Mouse (Mus musculus) embryo, embryonic 11 days (tissue): ENCODE data around the gene Lrrtm3.

Experiments used
- DNase-seq: peaks from one replicate; pipeline ENCODE4 v3.0.0-alpha.2; 2015

The Lrrtm3 gene

GRCm38 (mm10) chr10:64089680-64090460 lies at the start of gene Lrrtm3:
Gene Lrrtm3 (minus strand): TSS chr10:64090277.
- DNase-seq = peak; percentile 92

DNA sequence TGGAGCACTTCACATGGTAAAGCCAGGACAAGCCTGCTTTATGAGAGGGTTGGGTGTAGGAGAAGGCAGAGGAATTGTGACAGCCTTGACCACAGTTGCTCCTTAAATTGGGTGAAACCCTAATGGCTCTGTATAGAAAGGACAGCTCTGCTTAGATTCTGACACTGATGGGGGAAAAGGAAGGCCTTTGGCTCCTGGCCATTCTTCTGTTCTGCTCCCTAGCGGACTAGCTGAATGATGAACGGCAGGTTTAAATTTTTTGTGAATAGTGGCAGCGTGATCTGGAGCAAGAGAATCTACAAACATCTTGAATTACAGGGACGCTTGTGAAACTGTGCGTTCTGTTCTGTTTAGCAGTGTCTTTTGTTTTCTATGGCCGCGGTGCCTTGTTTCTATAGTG lies 45.4 kb upstream of the Lrrtm3 start:
- peak; percentile 7 for DNase-seq

DNA sequence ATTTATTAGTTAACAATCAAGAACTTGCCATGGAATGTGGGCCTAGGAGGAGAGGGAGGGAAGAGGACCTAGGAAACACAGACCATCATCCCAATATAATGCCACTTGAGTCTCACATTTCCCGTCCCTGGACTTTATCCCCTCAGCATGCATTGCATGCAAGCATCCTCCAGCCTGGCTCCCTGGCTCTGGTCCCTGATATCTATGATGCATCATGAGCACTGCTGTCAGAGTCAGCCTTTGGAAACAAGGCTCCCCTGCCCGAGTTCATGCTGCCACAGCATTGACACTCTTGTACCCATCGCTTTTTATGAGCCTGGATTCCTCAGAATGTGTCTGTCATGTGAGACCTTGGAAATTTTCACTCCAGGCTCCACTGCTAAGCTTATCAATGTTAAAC lies 43.4 kb upstream of the Lrrtm3 start:
- DNase-seq = no peak

DNA sequence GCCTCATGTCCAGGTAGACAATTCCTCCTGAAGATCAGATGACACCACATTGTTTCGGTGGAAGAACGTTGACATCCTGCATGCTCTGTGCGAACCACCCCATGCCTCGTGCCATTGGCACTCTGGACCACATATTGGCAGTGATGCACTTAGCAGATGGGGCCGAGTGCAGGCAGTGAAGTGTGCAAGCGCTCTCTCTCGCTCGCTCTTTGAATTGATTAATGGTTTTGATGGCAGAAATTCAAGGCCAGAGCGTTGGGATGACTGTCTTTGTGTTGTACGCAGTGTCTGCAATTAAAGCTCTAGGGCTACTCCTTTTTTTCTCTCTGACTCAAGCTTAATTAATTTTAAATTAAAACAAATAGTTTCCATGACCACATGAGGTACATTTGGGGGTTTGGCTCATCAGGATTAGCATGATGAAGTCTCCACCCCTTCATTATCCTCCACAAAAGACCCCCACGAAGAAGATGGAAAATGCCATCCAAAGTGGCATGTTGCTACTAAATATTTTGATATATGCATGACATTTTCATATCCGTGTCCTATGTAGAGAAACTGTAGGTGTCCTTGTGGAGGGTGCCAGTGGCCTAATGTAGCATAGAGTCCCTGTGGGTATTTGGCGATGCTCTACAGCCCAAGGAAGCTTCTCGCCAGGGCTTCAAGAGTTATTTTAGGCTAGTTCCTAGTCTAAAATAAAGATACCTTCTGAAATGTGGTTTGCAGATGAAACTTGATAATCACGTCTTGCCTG lies 40.5 kb upstream of the Lrrtm3 start:
- no peak for DNase-seq

DNA sequence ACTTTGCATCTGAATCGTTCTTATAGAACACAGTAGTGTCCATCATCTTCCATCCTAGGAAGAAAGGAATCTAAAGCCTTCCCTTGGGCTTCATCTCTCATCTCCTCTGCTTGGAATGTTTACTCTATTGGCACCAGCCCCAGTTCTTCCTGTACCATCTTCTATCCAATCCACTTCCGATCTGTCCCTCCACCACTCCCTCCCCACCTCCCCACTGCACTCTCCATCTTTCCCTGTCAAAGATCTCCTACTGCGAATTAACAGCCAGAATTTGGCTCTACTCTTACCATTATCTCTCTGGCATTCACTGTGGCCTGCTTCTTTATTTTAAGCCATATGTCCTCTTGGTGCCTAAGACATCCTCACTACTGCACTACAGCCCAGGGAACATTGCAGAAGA lies 28.8 kb upstream of the Lrrtm3 start:
- no peak for DNase-seq

DNA sequence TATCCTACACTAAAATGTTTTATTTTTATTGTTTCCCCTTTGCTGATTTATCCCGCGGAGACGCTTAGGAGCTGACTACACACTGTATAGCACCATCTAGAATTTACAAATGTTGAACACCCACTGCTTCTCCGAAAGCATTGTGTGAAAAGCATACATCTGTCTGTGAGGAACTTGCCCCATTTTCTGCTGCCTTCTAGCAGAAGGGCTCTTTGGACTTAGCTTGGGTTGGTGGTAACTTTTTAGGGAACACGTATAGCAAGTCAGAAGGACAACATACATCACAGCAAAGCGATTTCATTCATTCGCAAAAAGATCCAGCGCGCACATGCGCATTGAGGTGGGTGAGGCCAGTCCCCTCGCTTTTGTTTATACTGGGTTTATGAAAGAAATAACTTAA lies 25.2 kb upstream of the Lrrtm3 start:
- DNase-seq = no peak

GRCm38 (mm10) chr10:64096532-64096931 lies 6.5 kb upstream of the Lrrtm3 start:
- DNase-seq = no peak

- DNase-seq = no peak
Measured at GRCm38 (mm10) chr10:64088774-64089460, 1.2 kb downstream of the Lrrtm3 start.

DNA sequence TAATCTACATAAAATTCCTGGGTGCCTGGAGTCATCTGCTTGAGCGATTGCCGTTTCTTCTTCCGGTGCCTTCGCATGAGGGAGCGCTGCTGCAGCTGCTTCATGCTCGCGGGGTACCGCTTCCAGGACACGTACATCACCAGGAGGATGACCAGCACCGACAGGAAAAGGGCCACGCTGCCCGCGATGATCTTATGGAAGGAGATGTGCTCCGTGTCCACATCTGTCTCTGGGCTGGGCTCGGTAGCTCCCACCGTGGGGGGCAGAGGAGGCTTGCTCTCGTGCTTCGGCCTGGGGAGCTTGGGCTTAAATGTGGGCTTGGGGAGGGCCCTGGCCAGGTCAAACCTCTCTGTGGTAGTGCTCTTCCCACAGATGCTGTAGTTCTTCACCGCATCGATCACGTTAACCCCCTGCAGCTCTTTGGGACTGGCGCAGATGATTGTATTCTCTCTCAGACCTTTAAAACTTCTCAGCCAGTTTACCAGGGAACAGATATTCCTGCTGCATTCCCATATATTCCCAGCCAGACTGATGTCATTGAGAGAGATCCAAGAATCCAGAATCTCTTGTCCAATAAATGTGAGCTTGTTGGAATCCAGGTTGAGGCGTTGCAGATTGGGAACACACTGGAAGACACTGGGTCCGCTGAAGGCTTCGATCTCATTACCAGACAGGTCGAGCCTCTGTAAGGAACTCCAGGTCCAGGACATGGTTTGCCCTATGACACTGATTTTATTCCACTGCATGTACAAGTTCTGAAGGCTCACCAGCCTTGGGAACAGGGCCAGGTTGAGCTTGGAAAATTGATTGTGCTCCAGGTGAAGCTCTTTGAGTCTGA lies 1.9 kb downstream of the Lrrtm3 start:
- DNase-seq = peak; percentile 50

DNA sequence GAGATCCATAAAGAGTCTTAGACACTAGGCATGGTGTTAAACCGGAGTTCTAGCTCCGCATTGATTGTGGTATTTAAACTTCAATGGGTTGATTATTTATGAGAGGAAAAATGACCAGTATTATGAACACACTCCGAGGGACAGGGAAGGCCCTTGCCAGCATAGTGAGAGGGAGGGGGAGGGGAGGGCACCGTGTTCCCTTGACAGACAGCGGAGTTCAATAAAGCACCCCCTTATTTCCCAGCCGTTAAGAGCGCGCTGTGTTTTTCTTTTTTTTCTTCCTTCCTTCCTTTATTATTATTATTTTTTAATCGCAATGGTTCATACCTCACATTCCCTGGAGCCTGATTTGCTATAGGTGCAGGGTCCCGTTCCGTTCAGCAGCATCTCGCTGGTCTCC lies 2.6 kb downstream of the Lrrtm3 start:
- DNase-seq = peak; percentile 33

DNA sequence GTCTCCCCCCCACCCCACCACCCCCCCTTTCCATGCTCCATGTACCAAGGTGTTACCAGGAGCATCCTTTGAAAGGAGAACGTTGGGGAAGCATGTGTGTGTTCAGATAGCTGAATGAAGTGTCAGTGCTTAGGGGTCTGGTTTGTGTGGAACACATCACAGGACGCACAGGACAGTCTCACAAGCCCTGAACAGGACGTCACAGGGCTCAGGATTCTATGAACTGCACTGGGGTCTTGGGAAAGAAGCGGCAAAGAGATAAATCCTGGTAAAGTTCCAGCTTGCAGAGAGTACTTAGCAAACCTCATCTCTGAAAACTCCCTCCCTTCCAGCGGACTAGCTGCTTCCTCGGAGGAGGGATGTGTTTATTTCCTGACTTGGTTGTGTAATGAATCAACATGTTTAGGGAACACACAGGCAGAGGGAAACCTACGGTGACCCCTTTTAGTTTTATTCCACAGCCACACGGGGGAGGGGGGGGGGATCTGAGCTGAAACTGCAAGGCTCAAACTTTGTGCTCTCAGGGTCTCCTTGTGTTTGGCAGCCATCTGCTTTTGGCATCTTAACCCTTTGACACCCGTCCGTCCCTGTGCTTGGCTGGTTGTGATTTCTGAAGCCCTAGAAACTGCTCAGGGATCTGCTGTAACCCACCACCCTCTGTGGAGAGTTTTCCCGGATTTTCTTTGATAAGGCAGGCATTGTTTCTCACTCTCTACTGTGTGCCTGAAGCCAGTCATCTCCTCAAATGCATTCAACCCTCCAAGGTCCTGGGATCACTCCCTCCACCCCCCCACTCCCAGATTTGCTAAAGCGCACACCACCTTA lies 3.3 kb downstream of the Lrrtm3 start:
- peak; percentile 49 for DNase-seq

DNA sequence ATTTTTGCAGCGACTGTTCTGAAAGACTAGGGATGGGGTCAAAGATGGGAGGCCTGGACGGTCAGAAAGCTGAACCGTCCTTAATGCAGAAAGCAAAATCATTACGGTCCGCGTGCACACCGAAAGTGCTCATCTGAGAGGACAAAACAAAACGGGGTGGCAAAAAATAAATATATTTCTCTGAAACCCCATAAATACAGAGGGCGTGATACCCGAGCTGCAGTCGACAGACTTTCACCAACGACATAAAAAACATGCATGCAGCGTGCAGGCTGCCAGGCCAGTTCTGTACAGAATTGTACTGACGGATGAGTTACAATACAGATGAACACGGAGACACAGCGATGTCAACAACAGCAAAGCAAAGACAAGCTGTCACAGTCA lies 3.9 kb downstream of the Lrrtm3 start:
- no peak for DNase-seq

DNA sequence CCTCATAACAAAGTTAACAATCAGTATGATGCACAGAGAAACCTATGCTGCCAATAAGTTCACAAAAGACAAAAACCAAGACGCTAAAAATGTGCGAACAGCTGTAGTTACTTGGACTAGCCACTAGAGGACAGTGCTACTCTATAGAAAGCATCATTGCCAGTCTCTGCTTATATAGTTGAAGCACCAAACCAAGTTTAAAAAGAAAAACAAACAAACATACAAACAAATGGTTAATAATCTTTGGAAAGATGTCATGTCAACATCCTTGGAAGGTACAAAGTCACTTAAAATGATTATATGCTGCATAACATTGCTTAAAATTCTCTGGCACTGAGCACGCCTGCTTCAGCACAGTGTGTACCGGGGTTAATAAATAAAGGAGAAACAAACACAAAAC lies 5.6 kb downstream of the Lrrtm3 start:
- peak; percentile 54 for DNase-seq

GRCm38 (mm10) chr10:64083813-64084212 lies 6.3 kb downstream of the Lrrtm3 start:
- no peak for DNase-seq

- no peak for DNase-seq
Measured at GRCm38 (mm10) chr10:64082345-64082744, 7.7 kb downstream of the Lrrtm3 start.

DNA sequence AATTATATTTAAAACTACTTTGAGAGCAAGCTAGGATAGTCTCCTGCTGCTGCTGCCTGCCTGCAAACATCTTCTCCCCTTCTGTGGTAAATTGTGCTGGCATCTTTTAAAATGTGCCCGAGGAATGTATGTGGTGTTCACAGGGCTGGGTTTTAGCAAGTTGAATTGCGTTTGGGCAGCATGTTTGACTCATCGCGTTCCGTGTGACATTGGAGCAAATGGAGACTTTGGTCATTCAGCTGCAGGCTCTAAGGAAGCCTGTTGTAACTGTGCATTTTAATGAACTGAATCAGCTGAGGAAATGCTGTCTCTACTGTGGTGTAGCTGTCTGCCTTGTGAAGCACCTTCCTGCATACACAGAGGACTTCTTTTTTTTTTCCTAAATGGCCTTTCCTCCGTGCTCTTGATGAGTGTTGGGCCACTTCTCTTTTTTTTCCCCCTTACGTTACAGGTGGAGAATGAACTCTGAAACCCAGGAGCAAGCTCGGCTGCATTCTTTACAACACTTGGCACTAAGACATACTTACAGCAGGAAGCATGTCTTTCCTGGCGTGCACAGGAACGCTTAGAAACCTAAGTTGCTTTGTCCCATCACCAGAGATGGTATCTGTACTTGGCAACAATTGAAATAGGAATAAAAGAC lies 13.5 kb downstream of the Lrrtm3 start:
- DNase-seq = no peak

DNA sequence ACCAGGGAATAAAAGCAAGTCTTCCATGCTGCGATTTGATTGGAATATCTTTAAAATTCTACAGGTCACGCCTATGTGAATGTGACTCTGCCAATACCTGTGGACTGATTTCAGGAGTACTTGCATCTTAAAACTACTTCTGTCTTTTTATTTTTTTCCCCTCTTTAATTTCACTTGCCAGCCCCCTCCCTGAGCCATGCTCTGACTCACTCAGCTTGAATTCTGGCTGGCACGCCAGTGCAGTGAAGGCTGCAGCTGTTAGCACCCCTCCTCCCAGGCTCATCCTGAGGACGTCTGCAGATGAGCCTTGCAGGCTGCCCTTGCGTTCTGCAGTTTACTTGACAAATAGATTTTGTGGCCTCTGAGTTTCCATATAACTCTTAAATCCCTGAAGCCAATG lies 14.1 kb downstream of the Lrrtm3 start:
- peak; percentile 26 for DNase-seq

- DNase-seq = no peak
Measured at GRCm38 (mm10) chr10:64063704-64064103, 26.4 kb downstream of the Lrrtm3 start.

- DNase-seq = no peak
Measured at GRCm38 (mm10) chr10:64049946-64050345, 40.1 kb downstream of the Lrrtm3 start.

GRCm38 (mm10) chr10:64049151-64049550 lies 40.9 kb downstream of the Lrrtm3 start:
- DNase-seq = no peak

DNA sequence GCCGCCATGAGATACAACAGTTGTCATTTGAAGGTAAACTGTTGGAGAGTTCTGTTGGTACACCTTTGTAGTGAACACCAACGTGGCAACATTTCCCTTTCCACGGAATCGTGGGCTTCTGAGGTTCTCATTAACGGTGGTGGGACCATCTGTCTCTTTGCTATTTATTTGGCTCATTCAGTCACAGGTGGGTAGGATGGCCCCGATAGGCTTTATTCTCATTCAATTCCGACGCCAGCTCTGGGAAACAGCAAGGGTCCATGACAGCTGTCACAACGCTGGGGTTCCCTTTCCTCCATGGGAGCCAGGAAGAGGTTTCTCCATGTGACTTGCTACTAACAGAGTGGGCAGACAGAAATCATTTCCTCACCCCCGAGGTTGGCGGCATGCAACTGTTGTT lies 48.2 kb downstream of the Lrrtm3 start:
- no peak for DNase-seq
